Mouse (Mus musculus) stomach, postnatal 0 days (tissue): ENCODE results near the gene Coro6. TPM values are rescaled to one million over a fixed set of nuclear protein-coding genes. Genes with fewer than 3 reads are reported as not detected.
A peak's percentile ranks its signal among the peaks of the same experiment; 100 is the strongest.

ENCODE experiments used
- ATAC-seq: fragments of 200-750 bp; cut with Nextera tagmentation; 2 replicates; pipeline ENCODE4 v1.8.0; 2017; ENCODE audit not compliant: low FRiP score, low TSS enrichment
- DNase-seq: peaks from one replicate; pipeline ENCODE4 v3.0.0-alpha.2; 2016; ENCODE audit warnings: low spot score
- H3K27ac ChIP-seq: fragments of 300-500 bp; sonication (generic); replicated peaks from 2 replicates; pipeline ENCODE4 v1.5.1; 2014; ENCODE audit warnings: mild to moderate bottlenecking, control low read depth
- H3K27me3 ChIP-seq: fragments of 300-500 bp; sonication (generic); 2 replicates; pipeline ENCODE4 v1.6.1; 2014; ENCODE audit warnings: low read length; ENCODE audit not compliant: control insufficient read depth, insufficient read depth
- H3K36me3 ChIP-seq: fragments of 300-500 bp; sonication (generic); 2 replicates; pipeline ENCODE4 v1.6.1; 2014; ENCODE audit warnings: low read length, mixed read lengths; ENCODE audit not compliant: control insufficient read depth, insufficient read depth
- H3K4me1 ChIP-seq: fragments of 300-500 bp; sonication (generic); replicated peaks from 2 replicates; pipeline ENCODE4 v1.6.1; 2014; ENCODE audit warnings: antibody characterized with exemption; ENCODE audit not compliant: control insufficient read depth, insufficient read depth
- H3K4me2 ChIP-seq: fragments of 300-500 bp; sonication (generic); replicated peaks from 2 replicates; pipeline ENCODE4 v1.6.1; 2014; ENCODE audit warnings: low read depth, mild to moderate bottlenecking, control low read depth, moderate library complexity
- H3K4me3 ChIP-seq: fragments of 300-500 bp; sonication (generic); 2 replicates; pipeline ENCODE4 v1.5.1; 2014; ENCODE audit warnings: low read depth, low read length, control low read depth
- H3K9ac ChIP-seq: fragments of 300-500 bp; sonication (generic); 2 replicates; pipeline ENCODE4 v1.6.1; 2014; ENCODE audit warnings: mild to moderate bottlenecking, low read length, control low read depth, mixed read lengths
- H3K9me3 ChIP-seq: fragments of 300-500 bp; sonication (generic); 2 replicates; pipeline ENCODE4 v1.6.1; 2016; ENCODE audit warnings: low read length; ENCODE audit not compliant: control insufficient read depth
- CTCF ChIP-seq: IDR thresholded peaks from 2 replicates; pipeline ENCODE4 v1.5.1; 2016; ENCODE audit warnings: antibody characterized with exemption, low read depth, mild to moderate bottlenecking, moderate library complexity
- EP300 ChIP-seq: optimal IDR thresholded peaks from 2 replicates; pipeline ENCODE3; 2016; ENCODE audit warnings: antibody characterized with exemption
- WGBS: fragments of 180-500 bp; shearing (Covaris S2); extraction: QIAGEN DNeasy Blood & Tissue Kit; methylation state at CpG from one replicate; pipeline ENCODE4 v1.1.7; 2014; 5-methylcytosine and 5-hydroxymethylcytosine counted together
- polyA plus RNA-seq: library from polyadenylated mRNA; unstranded; fragments of >200 nt; fragmentation: Nextera tagmentation; extraction: Ambion mirVana; gene quantifications from 2 replicates; pipeline ENCODE4 v1.2.1, GENCODE M21; 2015

Coro6 gene
- polyA plus RNA-seq, 1 experiment from 2014 or later, result 0.11 TPM

- TF ChIP-seq EP300 (no peak), CTCF (no peak)
- Histone ChIP-seq H3K4me2 (no peak overlapping the region), H3K27ac (no peak overlapping the region), H3K9me3 (no peaks in the 10 kb centered on the region), H3K9ac (no peak overlapping the region), H3K4me1 (no peaks in the 10 kb centered on the region), H3K4me3 (no peak overlapping the region), H3K27me3 (no peaks in the 10 kb centered on the region), H3K36me3 (no peaks in the 10 kb centered on the region)
- ATAC-seq, result no peak
- WGBS, result 62% methylated on average over 1 of the region's 1 CpGs
- DNase-seq, result no peak
Measured at GRCm38 (mm10) chr11:77428446-77428845, 33.8 kb upstream of the Coro6 start.

GRCm38 (mm10) chr11:77437026-77437425, 25.2 kb upstream of the Coro6 start:
- Histone ChIP-seq H3K27me3 (no peaks in the 10 kb centered on the region), H3K27ac (no peak overlapping the region), H3K36me3 (0 out of 2 replicates have a peak, but pooled peaks cover 3% of the 10 kb centered on the region), H3K9ac (no peak overlapping the region), H3K4me2 (no peak overlapping the region), H3K9me3 (no peaks in the 10 kb centered on the region), H3K4me3 (no peak overlapping the region), H3K4me1 (0 out of 2 replicates have a peak, but pooled peaks cover 2% of the 10 kb centered on the region)
- no peak for DNase-seq
- 88% methylated on average over 2 of the region's 2 CpGs for WGBS
- ATAC-seq, result no peak
- TF ChIP-seq EP300 (no peak), CTCF (no peak)

GRCm38 (mm10) chr11:77440081-77440480, 22.1 kb upstream of the Coro6 start:
- no peak overlapping the region for H3K27ac ChIP-seq
- H3K36me3 ChIP-seq, result 0 out of 2 replicates have a peak, but pooled peaks cover 3% of the 10 kb centered on the region
- no peak overlapping the region for H3K9ac ChIP-seq
- TF ChIP-seq EP300, result no peak
- no peak for TF ChIP-seq CTCF
- H3K4me1 ChIP-seq, result 0 out of 2 replicates have a peak, but pooled peaks cover 2% of the 10 kb centered on the region
- ATAC-seq (no peak), DNase-seq (no peak)
- H3K4me2 ChIP-seq, result no peak overlapping the region
- no peaks in the 10 kb centered on the region for H3K9me3 ChIP-seq
- WGBS, result 66% methylated on average over 9 of the region's 9 CpGs
- no peak overlapping the region for H3K4me3 ChIP-seq
- no peaks in the 10 kb centered on the region for H3K27me3 ChIP-seq

- Histone ChIP-seq H3K4me2 (no peak overlapping the region), H3K27me3 (no peaks in the 10 kb centered on the region), H3K36me3 (0 out of 2 replicates have a peak, but pooled peaks cover 3% of the 10 kb centered on the region), H3K27ac (peak overlapping the region; percentile 69), H3K9ac (no peak overlapping the region), H3K4me3 (no peak overlapping the region), H3K9me3 (no peaks in the 10 kb centered on the region), H3K4me1 (0 out of 2 replicates have a peak, but pooled peaks cover 2% of the 10 kb centered on the region)
- no peak for TF ChIP-seq EP300
- TF ChIP-seq CTCF, result no peak
- DNase-seq (no peak), ATAC-seq (peak; percentile 67; the same call in 1 of the 2 replicates)
- WGBS, result 57% methylated on average over 8 of the region's 8 CpGs
Measured at GRCm38 (mm10) chr11:77441020-77441419, 21.2 kb upstream of the Coro6 start.

GRCm38 (mm10) chr11:77442186-77443170, 19.7 kb upstream of the Coro6 start:
- no peak overlapping the region for H3K9ac ChIP-seq
- no peaks in the 10 kb centered on the region for H3K27me3 ChIP-seq
- H3K4me3 ChIP-seq, result no peak overlapping the region
- DNase-seq (no peak), ATAC-seq (peak; percentile 64; the same call in 1 of the 2 replicates)
- peak overlapping the region; percentile 78 for H3K27ac ChIP-seq
- H3K36me3 ChIP-seq, result 0 out of 2 replicates have a peak, but pooled peaks cover 3% of the 10 kb centered on the region
- no peak overlapping the region for H3K4me2 ChIP-seq
- TF ChIP-seq CTCF, result no peak
- TF ChIP-seq EP300, result no peak
- WGBS, result 51% methylated on average over 7 of the region's 7 CpGs
- H3K4me1 ChIP-seq, result 0 out of 2 replicates have a peak, but pooled peaks cover 2% of the 10 kb centered on the region
- H3K9me3 ChIP-seq, result no peaks in the 10 kb centered on the region
